Mouse (Mus musculus) cerebellum, adult 2 months (tissue): ENCODE data around the gene Tll2.

Experiments
- CTCF ChIP-seq: fragments of 200-500 bp; IDR thresholded peaks from 2 replicates; pipeline ENCODE4 v1.5.1; 2011; ENCODE audit warnings: low read depth, mild to moderate bottlenecking, control low read depth, low read length, moderate library complexity, borderline replicate concordance; ENCODE audit not compliant: insufficient read depth
- POLR2A ChIP-seq: fragments of 200-500 bp; IDR thresholded peaks from 2 replicates; pipeline ENCODE4 v1.6.1; 2011; ENCODE audit warnings: low read length, control low read depth, borderline replicate concordance; ENCODE audit not compliant: insufficient read depth

GRCm38 (mm10) chr19:41151321-41152015, 55.2 kb downstream of the Tll2 start:
- no peak for TF ChIP-seq POLR2A
- no peak for TF ChIP-seq CTCF
